Mouse (Mus musculus) bone marrow macrophage, adult 2 months (primary cell): ENCODE results near the gene Nat8f1.
"Not testable (repeated sequence)": the region's sequence is repeated elsewhere in the genome, so short reads cannot be mapped to it uniquely, and the experiment has no call there.

ENCODE experiments used
- CTCF ChIP-seq: IDR thresholded peaks from 2 replicates; pipeline ENCODE4 v1.5.1; 2012; ENCODE audit warnings: low read depth, mild to moderate bottlenecking, low read length, moderate library complexity
- POLR2A ChIP-seq: IDR thresholded peaks from 2 replicates; pipeline ENCODE4 v1.6.1; 2012; ENCODE audit warnings: mild to moderate bottlenecking, low read depth, low read length, borderline replicate concordance

DNA sequence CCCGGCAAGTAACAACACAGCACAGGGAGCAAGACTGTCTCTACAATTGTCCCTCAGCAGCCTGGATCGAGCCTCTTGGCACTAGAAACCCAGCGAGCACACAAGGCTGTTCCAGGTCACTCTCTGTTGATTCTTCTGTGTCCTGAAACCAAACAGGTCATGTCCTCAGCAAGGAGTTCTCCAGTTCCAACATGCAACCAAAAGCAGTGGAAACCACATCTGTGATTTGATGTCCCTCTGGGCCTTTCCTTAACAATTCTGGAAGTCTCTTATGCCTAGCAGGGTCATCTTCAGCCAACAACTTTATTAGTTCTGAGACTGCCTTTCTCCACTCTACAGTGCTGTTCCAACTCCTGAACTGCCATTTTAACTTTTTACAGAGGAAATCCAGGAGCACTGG lies 49.3 kb downstream of the Nat8f1 start:
- TF ChIP-seq POLR2A, CTCF: not testable (repeated sequence)
